Mouse (Mus musculus): Measurements from ENCODE around the gene Olfr813. TPM values are rescaled to one million over a fixed set of nuclear protein-coding genes. Genes with fewer than 3 reads are reported as not detected.
"Not testable (repeated sequence)": the region's sequence is repeated elsewhere in the genome, so short reads cannot be mapped to it uniquely, and the experiment has no call there.

The Olfr813 gene
- not detected in 2 replicates for polyA plus RNA-seq (2015; fragmentation: Nextera tagmentation; extraction: Ambion mirVana)

DNA sequence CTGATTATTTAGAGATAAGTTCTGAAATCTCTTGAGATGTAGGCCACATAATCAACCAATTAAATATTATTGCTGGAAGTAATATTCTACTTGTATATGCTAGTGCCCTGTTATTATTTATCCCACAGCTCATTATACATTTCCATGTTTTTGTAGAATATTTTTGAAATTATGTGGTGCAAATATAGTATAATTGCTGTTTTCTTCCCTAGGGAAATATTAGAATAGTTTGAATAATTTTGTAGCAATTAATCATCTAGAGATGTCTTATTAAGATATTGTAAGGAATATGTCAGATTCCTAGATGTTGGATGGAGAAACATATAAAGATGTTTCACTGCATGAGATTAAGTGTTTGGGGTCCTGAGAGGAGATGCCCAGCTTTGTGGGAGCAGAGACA, at the start of gene Olfr813:
Gene Olfr813, plus strand, starts transcription at position 301 of the 400 bp plus-strand sequence.
- no peak for DNase-seq (ENCODE audit: low spot score)

- no peak for DNase-seq (ENCODE audit: low spot score)
Measured at GRCm38 (mm10) chr10:129845994-129846393, 9.2 kb upstream of the Olfr813 start, which contains the start of gene Olfr812. Olfr812 (minus strand) TSS chr10:129846094.

- no peak for DNase-seq (ENCODE audit: low spot score)
Measured at GRCm38 (mm10) chr10:129847343-129847742, 7.8 kb upstream of the Olfr813 start.

DNA sequence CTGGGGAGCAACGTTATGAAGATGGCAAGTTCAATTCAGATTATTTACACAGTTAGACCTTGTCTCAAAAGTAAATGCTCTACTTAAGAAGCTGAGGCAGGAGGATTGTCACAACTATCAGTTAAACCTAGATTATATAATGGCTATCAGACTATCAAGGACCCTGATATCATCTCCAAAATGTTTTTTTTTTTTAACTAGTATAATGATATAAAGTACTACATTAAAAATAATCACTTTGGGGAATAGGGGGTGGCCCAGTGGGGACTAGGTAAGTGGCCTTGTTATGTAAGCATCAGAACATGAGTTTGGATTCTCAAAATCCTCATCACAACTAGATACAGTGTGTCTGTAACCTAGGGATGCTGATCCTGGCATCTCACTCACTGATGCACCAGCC, 24.6 kb downstream of the Olfr813 start, which contains the start of gene Olfr814:
Gene Olfr814, minus strand, starts transcription at position 101 of the 400 bp plus-strand sequence.
- DNase-seq (ENCODE audit: low spot score) = not testable (repeated sequence)

- DNase-seq (ENCODE audit: low spot score) = not testable (repeated sequence)
Measured at GRCm38 (mm10) chr10:129885496-129885895, 30.3 kb downstream of the Olfr813 start.

DNA sequence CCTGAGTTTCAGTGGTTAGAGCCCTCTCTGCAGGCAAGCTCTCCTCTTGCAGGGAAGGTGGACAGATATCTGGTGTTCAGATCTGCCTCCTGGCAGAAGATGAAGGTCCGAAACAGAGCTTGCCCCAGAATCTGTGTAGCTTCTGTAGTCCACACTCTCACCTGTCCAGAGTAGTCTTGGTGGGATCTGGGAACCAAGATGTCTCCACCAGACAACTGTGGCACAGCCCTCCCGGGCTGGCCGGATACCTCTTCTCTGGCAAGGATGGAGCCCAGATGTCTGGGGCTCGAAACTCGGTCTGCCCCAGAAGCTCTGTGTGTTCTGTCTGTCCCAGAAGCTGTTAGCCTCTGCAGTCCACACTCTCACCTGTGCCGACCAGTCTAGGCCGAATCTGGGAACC, 30.8 kb downstream of the Olfr813 start:
- no peak for DNase-seq (ENCODE audit: low spot score)

DNA sequence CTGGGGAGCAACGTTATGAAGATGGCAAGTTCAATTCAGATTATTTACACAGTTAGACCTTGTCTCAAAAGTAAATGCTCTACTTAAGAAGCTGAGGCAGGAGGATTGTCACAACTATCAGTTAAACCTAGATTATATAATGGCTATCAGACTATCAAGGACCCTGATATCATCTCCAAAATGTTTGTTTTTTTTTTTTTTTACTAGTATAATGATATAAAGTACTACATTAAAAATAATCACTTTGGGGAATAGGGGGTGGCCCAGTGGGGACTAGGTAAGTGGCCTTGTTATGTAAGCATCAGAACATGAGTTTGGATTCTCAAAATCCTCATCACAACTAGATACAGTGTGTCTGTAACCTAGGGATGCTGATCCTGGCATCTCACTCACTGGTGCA, 50.6 kb downstream of the Olfr813 start, which contains the start of gene Olfr815:
Gene Olfr815, minus strand, starts transcription at position 101 of the 400 bp plus-strand sequence.
- DNase-seq (ENCODE audit: low spot score) = not testable (repeated sequence)

Other genes with a start within 250 kb of the Olfr813 start
- not detected in 2 replicates for gene Olfr796, start 242.8 kb upstream of the Olfr813 start, polyA plus RNA-seq (2015; fragmentation: Nextera tagmentation; extraction: Ambion mirVana)
- not detected in 2 replicates for gene Olfr798, start 227.4 kb upstream of the Olfr813 start, polyA plus RNA-seq (2015; fragmentation: Nextera tagmentation; extraction: Ambion mirVana)
- gene Olfr799, start 217.9 kb upstream of the Olfr813 start, polyA plus RNA-seq (2015; fragmentation: Nextera tagmentation; extraction: Ambion mirVana) = not detected in 2 replicates
- gene Olfr800, start 197.7 kb upstream of the Olfr813 start, polyA plus RNA-seq (2015; fragmentation: Nextera tagmentation; extraction: Ambion mirVana) = not detected in 2 replicates
- gene Olfr801, start 181.5 kb upstream of the Olfr813 start, polyA plus RNA-seq (2015; fragmentation: Nextera tagmentation; extraction: Ambion mirVana) = not detected in 2 replicates
- gene Olfr802, start 167.2 kb upstream of the Olfr813 start, polyA plus RNA-seq (2015; fragmentation: Nextera tagmentation; extraction: Ambion mirVana) = 0.05 and 0.09 TPM in 2 replicates
- not detected in 2 replicates for gene Olfr803, start 161.1 kb upstream of the Olfr813 start, polyA plus RNA-seq (2015; fragmentation: Nextera tagmentation; extraction: Ambion mirVana)
- not detected in 2 replicates for gene Olfr804, start 152.2 kb upstream of the Olfr813 start, polyA plus RNA-seq (2015; fragmentation: Nextera tagmentation; extraction: Ambion mirVana)
- not detected in 2 replicates for gene Olfr805, start 126.0 kb upstream of the Olfr813 start, polyA plus RNA-seq (2015; fragmentation: Nextera tagmentation; extraction: Ambion mirVana)
- gene Olfr806, start 113.4 kb upstream of the Olfr813 start, polyA plus RNA-seq (2015; fragmentation: Nextera tagmentation; extraction: Ambion mirVana) = not detected in 2 replicates
- not detected in 2 replicates for gene Olfr807, start 97.6 kb upstream of the Olfr813 start, polyA plus RNA-seq (2015; fragmentation: Nextera tagmentation; extraction: Ambion mirVana)
- gene Olfr808, start 89.9 kb upstream of the Olfr813 start, polyA plus RNA-seq (2015; fragmentation: Nextera tagmentation; extraction: Ambion mirVana) = not detected in 2 replicates
- not detected in 2 replicates for gene Olfr809, start 80.7 kb upstream of the Olfr813 start, polyA plus RNA-seq (2015; fragmentation: Nextera tagmentation; extraction: Ambion mirVana)
- not detected in 2 replicates for gene Olfr810, start 60.5 kb upstream of the Olfr813 start, polyA plus RNA-seq (2015; fragmentation: Nextera tagmentation; extraction: Ambion mirVana)
- gene Olfr811, start 51.0 kb upstream of the Olfr813 start, polyA plus RNA-seq (2015; fragmentation: Nextera tagmentation; extraction: Ambion mirVana) = not detected in 2 replicates
- not detected in 2 replicates for gene Olfr812, start 9.3 kb upstream of the Olfr813 start, polyA plus RNA-seq (2015; fragmentation: Nextera tagmentation; extraction: Ambion mirVana)
- gene Olfr814, start 24.5 kb downstream of the Olfr813 start, polyA plus RNA-seq (2015; fragmentation: Nextera tagmentation; extraction: Ambion mirVana) = not detected in 2 replicates
- gene Olfr815, start 50.5 kb downstream of the Olfr813 start, polyA plus RNA-seq (2015; fragmentation: Nextera tagmentation; extraction: Ambion mirVana) = not detected in 2 replicates
- not detected in 2 replicates for gene Olfr816, start 60.2 kb downstream of the Olfr813 start, polyA plus RNA-seq (2015; fragmentation: Nextera tagmentation; extraction: Ambion mirVana)
- not detected in 2 replicates for gene Olfr818, start 93.7 kb downstream of the Olfr813 start, polyA plus RNA-seq (2015; fragmentation: Nextera tagmentation; extraction: Ambion mirVana)
- gene Olfr819, start 111.9 kb downstream of the Olfr813 start, polyA plus RNA-seq (2015; fragmentation: Nextera tagmentation; extraction: Ambion mirVana) = not detected in 2 replicates
- gene Olfr247, start 120.8 kb downstream of the Olfr813 start, polyA plus RNA-seq (2015; fragmentation: Nextera tagmentation; extraction: Ambion mirVana) = not detected in 2 replicates
- not detected in 2 replicates for gene Gm10310, start 129.7 kb downstream of the Olfr813 start, polyA plus RNA-seq (2015; fragmentation: Nextera tagmentation; extraction: Ambion mirVana)
- not detected in 2 replicates for gene Olfr820, start 157.3 kb downstream of the Olfr813 start, polyA plus RNA-seq (2015; fragmentation: Nextera tagmentation; extraction: Ambion mirVana)
- gene Olfr821, start 175.0 kb downstream of the Olfr813 start, polyA plus RNA-seq (2015; fragmentation: Nextera tagmentation; extraction: Ambion mirVana) = not detected in 2 replicates
- gene Olfr822, start 215.8 kb downstream of the Olfr813 start, polyA plus RNA-seq (2015; fragmentation: Nextera tagmentation; extraction: Ambion mirVana) = not detected in 2 replicates